Mouse (Mus musculus): Measurements from ENCODE around the gene Slc26a1.

The Slc26a1 gene

DNA sequence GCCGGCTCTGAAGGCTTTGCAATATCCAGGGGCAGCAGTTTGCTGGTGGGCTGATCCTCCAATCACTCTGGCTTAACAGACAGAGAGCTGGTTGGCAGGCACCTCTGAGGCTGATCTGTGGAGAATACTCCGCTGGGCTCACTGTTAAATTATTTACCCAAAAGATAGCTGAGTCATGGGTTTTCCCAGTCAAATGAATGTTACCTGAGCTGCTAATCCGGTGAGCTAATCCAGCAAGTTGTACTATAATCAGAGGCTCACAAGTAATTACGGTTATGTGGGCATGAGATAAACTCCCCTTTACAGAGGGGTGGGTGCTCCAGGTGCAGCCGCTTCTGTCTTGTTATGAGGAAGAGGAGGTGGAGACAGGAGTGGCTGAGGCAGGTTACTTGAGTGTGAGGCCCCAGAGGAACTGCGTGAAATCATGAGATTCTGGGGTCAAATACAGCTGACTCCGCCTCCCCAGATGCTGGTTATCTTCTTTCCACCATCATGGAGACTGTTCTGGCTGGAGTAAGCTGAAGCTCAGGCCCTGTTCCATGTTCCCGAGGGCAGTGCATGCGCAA lies at the start of gene Slc26a1:
Gene Slc26a1 (minus strand): TSS at position 319 of the 566 bp plus-strand sequence.
- DNase-seq: peak; percentile 77

GRCm38 (mm10) chr5:108724006-108724405 lies 48.6 kb upstream of the Slc26a1 start:
- DNase-seq: no peak

GRCm38 (mm10) chr5:108719761-108720160 lies 44.4 kb upstream of the Slc26a1 start:
- DNase-seq: no peak

GRCm38 (mm10) chr5:108718051-108718450 lies 42.7 kb upstream of the Slc26a1 start:
- DNase-seq: no peak

DNA sequence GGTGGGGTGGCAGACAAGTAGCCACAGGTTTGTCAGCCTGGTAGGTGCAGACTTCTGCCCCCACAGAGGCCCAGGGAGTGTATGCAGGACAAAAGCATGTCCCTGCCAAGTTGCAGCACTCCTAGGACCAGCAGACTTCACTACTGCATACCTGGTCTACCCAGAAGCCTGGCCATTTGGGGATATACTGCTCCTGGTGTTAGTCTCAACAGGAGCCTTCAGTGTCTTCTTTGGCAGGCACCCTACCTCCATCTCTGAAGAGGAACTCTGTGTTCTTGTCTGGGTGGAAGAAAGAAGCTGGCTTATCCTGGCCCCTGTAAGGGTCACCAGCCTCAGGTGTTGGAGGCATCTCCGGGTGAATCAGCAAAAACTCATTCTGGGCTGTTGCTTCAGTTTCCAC lies 40.6 kb upstream of the Slc26a1 start:
- DNase-seq: no peak

DNA sequence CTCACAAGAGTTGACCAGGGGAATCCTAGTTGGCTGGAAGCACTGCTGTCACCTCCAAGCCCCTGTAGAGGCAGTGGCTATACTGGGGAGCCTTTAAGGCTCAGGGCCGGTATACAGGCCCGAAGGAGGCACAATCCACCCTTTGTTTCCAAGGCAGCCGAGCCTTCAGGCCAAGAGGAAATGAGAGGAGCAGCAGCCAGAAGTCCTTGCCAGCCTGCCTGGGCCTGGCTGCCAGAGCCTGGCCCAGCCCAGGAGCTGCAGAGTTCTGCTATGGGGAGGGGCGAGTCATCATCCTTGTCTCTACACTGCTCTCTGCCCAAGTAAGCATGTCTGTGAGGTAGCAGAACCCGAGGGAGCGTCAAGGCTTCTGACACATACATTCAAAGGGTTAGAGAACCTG lies 38.8 kb upstream of the Slc26a1 start:
- no peak for DNase-seq

GRCm38 (mm10) chr5:108713691-108714090 lies 38.3 kb upstream of the Slc26a1 start:
- no peak for DNase-seq

DNA sequence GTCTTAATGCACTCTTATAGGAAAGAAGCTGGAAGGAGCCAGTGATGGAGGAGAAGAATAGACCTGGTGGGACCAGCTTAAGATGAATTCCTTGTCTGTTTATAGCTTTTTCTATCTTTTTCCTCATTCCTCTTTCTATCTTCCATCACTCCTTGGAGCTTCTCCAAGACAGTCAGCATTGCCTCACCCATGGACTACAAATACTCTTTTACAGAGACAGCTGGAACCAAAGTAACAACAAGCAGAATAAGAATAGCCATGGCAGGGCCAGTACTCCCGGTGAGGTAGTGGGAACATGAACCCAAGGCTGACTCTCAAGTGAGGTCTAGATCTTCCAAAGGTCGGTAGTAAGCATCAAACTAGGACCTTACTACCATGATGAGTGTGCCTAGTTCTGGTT lies 37.7 kb upstream of the Slc26a1 start:
- no peak for DNase-seq

DNA sequence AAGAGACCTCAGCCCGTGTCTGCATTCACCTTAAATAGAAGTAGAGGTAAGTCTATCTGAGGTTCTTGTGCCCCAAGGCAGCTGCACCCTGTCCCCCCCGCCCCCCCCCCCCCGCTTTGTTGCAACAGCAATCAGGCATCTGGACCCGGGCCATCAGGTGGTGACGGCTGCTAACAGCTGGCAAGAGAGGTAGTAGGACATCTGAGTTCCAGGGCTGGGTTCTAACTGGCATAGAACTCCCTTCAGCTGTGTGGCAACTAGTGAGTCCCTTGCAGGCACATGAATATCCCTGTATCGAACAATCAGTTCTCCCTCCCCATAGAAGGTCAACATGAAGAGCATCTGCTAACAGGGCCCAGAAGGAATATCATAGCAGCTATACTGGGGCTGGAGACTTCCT lies 36.6 kb upstream of the Slc26a1 start:
- DNase-seq: no peak

DNA sequence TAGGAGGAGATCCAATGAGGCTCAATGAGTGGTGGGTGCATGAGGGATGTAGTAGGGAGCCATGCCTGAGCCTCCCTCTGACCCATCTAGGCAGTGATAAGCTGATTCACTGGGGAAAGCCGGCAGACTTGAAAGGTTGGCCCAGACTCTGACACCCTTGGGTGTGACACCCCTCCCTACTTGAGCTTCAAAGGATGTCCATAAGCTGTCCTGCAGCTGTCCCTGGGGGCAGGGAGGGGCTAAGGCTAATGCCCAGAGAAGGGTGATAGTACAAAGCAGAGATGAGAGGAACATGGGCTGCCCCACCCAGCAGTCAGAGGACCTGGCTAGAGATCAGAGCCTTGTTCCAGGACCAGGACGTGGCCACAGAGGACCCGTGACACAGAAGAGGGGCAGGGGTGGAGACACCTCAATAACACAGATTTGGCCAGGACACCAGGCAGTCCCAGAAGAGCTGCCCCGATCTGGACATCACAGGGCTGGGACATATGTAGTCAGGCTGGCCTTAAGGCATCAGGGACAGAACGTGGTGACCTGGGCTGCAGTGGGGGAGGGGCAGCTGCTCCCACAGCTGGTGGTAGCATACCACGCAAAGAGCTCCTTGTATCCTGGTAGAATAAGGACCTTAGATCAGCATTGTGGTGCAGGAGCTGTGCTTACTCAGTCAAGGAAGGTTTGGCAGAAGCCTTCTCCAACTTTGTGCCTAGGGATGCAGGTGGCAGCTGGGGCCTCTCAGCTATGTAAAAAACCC lies 33.8 kb upstream of the Slc26a1 start:
- no peak for DNase-seq

GRCm38 (mm10) chr5:108708419-108708818 lies 33.0 kb upstream of the Slc26a1 start:
- peak; percentile 61 for DNase-seq

- DNase-seq: no peak
Measured at GRCm38 (mm10) chr5:108707758-108708157, 32.4 kb upstream of the Slc26a1 start.

DNA sequence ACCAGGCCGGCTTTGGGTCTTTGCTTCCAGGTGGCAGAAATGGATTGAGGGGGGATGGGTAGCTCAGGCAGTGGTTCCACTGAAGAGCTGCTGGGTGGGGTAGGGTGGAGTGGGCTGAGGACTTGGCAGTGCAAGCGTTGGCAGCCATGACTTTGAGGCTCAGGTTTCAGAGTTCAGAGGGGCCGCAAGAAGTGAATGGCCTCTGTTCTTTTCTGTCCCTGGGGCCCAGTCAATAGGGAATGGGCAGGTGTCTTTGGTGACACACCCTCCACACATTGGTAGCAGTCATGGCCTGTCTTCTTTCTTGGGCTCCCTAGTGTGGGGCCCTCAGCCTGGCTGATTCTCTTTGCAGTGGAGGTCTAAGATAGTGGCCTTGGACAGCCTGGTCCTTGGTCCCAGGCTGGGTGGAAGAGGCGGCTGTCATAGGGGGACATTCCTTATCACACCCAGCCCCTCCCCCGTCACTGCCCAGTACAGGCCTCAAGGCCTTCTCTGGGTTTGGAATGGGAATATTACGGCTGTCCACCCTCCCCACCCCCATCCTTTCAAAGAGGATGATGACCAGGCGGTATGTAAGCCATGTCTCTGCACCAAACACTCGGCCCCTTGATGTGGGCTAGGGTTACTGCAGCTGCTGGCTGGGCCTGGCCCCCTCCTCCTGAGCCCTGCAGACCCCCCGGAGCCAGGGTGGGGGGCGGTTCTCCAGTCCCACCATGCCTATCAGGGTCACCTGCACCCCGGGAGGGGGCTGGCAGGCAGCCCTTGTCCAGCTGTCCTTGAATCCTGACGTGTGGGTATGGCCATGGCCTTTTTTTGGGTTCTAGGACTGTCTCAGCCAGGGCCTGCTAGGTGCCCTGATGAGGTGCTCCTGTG lies 28.6 kb upstream of the Slc26a1 start:
- no peak for DNase-seq

DNA sequence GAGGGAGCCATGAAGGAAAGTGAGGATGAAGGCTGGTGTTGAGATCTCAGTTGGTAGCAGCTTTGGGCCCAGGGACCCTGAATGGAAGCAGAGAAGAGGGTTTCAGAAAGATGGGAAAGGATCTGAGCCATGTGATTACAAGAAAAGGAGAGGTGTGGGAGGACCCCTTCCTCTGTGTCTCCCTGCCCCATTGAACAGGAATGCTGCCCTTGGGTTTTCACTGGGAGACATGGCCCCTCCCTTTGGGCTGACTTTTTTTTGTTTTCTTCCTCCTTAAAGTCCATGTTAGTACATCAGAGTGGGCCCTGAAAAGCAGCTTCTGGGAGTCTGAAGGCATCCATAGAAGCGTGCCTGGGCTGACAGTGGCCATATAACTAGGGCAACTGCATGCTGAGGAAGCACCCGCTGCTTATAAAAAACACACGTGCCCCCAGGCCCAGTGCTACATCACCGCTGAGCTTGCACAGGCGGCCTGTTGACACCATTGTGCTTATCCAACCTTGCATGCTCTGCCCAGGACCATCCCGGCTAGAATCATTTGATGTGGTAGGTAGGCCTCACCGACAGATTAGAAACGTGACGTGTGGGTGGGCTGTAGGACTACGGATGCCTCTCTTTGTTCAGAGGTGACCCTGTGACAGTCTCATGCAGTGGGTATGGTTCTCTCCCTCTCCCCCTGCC lies 26.1 kb upstream of the Slc26a1 start:
- no peak for DNase-seq

DNA sequence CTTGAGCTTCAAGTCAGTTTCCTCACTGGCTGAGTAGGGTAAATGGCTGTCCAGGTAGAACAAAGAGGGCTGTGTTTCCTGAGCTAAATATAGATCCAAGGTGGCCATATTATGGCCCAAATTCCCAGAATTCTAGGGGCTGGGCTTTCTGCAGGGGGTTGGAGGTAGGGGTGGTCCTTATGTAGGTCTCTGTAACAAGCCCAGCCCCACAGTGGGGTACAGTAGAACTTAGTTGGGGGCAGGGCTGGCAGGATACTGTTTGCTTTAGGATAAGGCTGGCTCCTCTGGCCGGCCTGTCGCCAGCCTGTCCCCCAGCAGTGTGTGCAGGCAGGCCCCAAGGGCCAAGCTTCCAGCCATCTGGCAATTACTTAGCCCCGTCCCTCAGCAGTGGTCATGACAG lies 25.0 kb upstream of the Slc26a1 start:
- no peak for DNase-seq

GRCm38 (mm10) chr5:108697341-108697753 lies 22.0 kb upstream of the Slc26a1 start:
- no peak for DNase-seq

DNA sequence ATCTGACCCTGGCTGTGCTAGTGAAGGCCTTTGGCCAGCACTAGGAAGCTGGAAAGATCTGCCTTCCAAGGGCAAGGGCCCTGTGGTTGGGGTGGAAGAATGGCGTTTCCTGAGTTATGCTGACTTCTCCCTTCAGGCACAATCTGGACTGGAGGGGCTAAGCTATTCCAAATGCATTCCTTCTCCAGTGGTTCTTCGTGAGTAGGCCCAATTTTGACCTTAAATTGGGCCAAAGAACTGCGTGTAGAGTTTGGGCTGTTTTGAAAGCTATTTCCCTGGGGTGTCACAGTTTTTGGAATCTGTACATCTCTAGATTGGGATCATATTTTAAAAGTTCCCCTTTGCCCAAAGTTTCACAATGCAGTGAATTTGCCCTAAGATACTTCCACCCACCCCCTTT lies 21.2 kb upstream of the Slc26a1 start:
- DNase-seq: peak; percentile 31

DNA sequence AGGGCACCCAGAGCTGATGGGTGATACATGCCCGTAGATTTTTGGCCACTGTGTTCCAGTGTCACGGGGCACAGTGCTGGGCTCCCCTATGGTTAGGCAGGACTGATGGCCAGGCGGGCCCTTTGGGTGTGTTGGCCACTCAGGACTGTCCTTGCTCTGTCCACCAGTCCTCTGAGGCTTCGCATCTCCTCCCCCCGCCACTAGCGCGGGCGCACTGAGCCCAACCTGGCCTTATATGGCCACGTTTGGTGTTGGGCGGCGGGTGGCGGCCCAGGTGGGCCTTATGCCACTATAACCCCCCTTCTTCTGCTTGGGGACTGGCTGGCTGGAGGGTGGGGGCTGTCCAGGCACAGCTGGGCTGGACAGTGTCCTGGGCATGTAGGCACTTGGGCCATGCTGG lies 20.5 kb upstream of the Slc26a1 start:
- no peak for DNase-seq

- DNase-seq: peak; percentile 68
Measured at GRCm38 (mm10) chr5:108694352-108695261, 19.2 kb upstream of the Slc26a1 start.

- DNase-seq: peak; percentile 93
Measured at GRCm38 (mm10) chr5:108693872-108694288, 18.5 kb upstream of the Slc26a1 start.

- DNase-seq: peak; percentile 83
Measured at GRCm38 (mm10) chr5:108692271-108692670, 16.9 kb upstream of the Slc26a1 start, which contains the start of gene Fgfrl1. TSS of gene Fgfrl1 (plus strand) at chr5:108692382.

DNA sequence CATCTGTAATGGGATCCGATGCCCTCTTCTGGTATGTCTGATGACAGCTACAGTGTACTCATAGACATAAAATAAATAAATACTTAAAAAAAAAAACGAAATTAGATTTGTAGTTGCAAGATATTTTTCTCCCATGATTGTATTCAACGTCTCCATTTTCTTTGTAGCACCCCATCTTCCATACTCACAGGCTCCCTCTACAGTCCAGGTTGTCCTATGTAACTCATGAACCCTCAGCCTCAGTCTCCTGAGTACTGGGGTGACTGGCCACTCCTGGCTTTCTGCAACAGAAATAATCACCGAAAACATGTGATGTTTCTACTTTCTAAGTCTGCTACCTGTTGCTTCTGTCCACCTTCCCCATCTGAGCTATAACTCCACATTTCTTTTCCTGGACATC lies 15.8 kb upstream of the Slc26a1 start:
- no peak for DNase-seq

Measured in kidney, postnatal 14 days (tissue).